Mouse (Mus musculus) hindbrain, embryonic 15.5 days (tissue): ENCODE measurements at regions not wholly inside any gene's neighbourhood (a gene's known extent, or its start where the extent isn't known, plus 50 kb on each side); places are given as distances from the start of the nearest gene placed in this dataset.

Experiments
- ATAC-seq: fragments of 200-750 bp; cut with Nextera tagmentation; 2 replicates; pipeline ENCODE4 v1.8.0; 2017; ENCODE audit warnings: low read depth, moderate number of reproducible peaks, moderate TSS enrichment; ENCODE audit not compliant: low FRiP score
- H3K27ac ChIP-seq: fragments of 300-500 bp; sonication (generic); replicated peaks from 2 replicates; pipeline ENCODE4 v1.5.1; 2015; ENCODE audit warnings: mild to moderate bottlenecking, inconsistent platforms
- H3K27me3 ChIP-seq: fragments of 300-500 bp; sonication (generic); 2 replicates; pipeline ENCODE4 v1.6.1; 2015; ENCODE audit warnings: control low read depth, inconsistent platforms
- H3K36me3 ChIP-seq: fragments of 300-500 bp; sonication (generic); 2 replicates; pipeline ENCODE4 v1.6.1; 2015; ENCODE audit warnings: control low read depth, inconsistent platforms
- H3K4me1 ChIP-seq: fragments of 300-500 bp; sonication (generic); replicated peaks from 2 replicates; pipeline ENCODE4 v1.6.1; 2015; ENCODE audit warnings: control low read depth, inconsistent platforms
- H3K4me2 ChIP-seq: fragments of 300-500 bp; sonication (generic); 2 replicates; pipeline ENCODE4 v1.6.1; 2015; ENCODE audit warnings: moderate library complexity, mild to moderate bottlenecking, inconsistent platforms
- H3K4me3 ChIP-seq: fragments of 300-500 bp; sonication (generic); 2 replicates; pipeline ENCODE4 v1.5.1; 2015; ENCODE audit warnings: mild to moderate bottlenecking, inconsistent platforms
- H3K9ac ChIP-seq: fragments of 300-500 bp; sonication (generic); 2 replicates; pipeline ENCODE4 v1.6.1; 2015; ENCODE audit warnings: inconsistent platforms
- H3K9me3 ChIP-seq: fragments of 300-500 bp; sonication (generic); 2 replicates; pipeline ENCODE4 v1.6.1; 2016; ENCODE audit warnings: control low read depth, inconsistent platforms
- WGBS: fragments of 180-500 bp; shearing (Covaris S2); methylation state at CpG from one replicate; pipeline ENCODE4 v1.1.7; 2015; 5-methylcytosine and 5-hydroxymethylcytosine counted together

DNA sequence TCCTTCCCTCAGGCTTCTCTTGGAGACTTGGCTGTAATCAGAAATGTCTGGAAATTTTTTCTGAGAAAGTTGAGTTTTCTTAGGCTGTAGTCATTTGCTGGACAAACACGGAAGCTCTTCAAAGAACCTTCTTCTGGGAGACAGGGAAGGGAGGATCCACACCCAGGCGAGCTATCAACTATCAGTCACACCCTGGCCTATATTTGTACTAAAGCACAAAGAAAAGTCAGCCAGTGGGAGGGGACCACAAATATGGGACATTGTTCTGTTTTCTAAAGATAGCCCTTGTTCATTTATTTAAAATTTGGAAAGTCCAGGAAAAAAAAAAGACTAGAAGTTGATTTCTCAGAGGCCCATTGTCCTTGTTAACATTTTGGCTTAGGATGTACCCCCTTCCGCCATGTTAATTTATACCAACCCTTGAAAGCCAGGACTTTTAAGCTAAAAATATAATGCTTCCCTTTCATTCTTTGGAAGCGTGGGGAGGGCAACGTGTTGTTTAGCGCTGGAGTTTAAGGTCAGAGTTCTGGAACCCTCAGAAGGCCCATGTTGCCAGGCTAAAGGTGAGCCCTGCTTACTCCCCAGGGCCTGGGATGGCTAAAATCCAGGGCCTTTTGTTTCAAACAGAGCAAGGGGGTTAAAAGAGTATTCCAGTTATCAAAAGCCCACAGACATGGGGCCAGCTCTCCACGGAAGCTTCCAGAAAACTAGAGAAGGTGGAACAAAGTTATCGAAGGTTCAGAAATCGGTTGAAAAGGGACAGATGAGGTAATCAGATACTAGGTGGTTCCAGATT lies 99.0 kb upstream of the Max start:
- WGBS = 72% methylated on average over 9 of the region's 9 CpGs
- ATAC-seq = no peak

DNA sequence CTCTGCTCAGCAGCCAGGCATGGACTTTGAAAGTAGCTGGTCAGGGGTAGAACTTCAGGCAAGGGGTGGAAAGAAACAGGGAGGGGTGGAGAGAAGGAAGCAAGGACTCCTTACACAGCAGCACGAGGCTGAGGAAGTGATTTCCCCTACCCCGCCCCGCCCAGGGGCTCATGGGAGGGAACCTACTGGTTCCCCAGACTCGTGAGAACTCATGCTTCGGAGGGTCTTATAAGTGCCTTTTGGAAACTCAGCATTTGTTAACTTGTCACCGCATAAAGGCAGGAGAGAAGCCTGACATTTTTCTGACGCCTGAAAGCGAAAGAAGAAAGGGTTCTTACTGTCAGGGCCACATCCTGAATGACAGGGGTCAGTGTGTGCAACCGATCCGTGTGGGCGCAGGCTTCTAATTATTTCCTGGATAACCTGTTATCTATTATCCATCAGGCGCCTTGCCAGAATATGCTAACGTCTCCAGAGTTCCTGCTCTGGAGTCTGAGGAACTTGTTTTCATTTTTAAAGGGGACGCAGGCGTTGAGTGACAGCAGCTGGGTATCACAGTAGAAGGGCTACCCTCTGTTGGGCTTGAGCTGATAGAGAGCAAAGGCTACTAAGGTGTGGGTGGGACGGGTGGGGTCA lies 98.2 kb upstream of the Max start:
- Histone ChIP-seq H3K9me3 (no peaks in the 10 kb centered on the region), H3K27ac (no peak overlapping the region), H3K27me3 (no peaks in the 10 kb centered on the region), H3K4me2 (peak overlapping the region; percentile 27), H3K4me1 (no peaks in the 10 kb centered on the region), H3K9ac (no peak overlapping the region), H3K4me3 (no peak overlapping the region), H3K36me3 (no peaks in the 10 kb centered on the region)
- ATAC-seq = no peak
- WGBS = 21% methylated on average over 16 of the region's 16 CpGs

More for the DNA sequence above, 99.0 kb upstream of the Max start:
- H3K9me3 ChIP-seq = no peaks in the 10 kb centered on the region
- H3K9ac ChIP-seq = no peak overlapping the region
- H3K27me3 ChIP-seq = no peaks in the 10 kb centered on the region
- no peaks in the 10 kb centered on the region for H3K36me3 ChIP-seq
- no peak overlapping the region for H3K4me3 ChIP-seq
- no peak overlapping the region for H3K4me2 ChIP-seq
- H3K4me1 ChIP-seq = no peaks in the 10 kb centered on the region
- H3K27ac ChIP-seq = no peak overlapping the region

DNA sequence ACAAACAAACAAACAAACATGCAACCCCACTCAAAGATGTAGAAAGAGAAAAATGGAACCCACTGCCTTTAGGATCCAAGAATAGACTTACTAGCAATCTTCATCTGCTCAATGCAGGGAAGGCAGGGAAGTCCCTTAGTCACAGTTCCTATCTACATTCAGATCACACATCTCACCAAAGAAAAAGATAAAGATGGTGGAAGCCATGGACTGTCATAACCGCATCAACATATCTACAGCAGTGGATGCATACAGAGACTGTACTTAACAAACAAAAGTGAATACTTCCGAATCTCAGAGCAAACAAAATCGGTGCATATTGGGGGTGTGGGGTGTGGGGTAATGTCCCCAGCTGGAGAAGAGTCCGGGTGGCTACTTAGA lies 97.7 kb upstream of the Max start:
- Histone ChIP-seq H3K9ac (no peak overlapping the region), H3K27me3 (no peaks in the 10 kb centered on the region), H3K27ac (no peak overlapping the region), H3K4me3 (no peak overlapping the region), H3K4me1 (no peaks in the 10 kb centered on the region), H3K4me2 (no peak overlapping the region), H3K36me3 (no peaks in the 10 kb centered on the region), H3K9me3 (no peaks in the 10 kb centered on the region)
- WGBS = 86% methylated on average over 4 of the region's 4 CpGs
- ATAC-seq = no peak

DNA sequence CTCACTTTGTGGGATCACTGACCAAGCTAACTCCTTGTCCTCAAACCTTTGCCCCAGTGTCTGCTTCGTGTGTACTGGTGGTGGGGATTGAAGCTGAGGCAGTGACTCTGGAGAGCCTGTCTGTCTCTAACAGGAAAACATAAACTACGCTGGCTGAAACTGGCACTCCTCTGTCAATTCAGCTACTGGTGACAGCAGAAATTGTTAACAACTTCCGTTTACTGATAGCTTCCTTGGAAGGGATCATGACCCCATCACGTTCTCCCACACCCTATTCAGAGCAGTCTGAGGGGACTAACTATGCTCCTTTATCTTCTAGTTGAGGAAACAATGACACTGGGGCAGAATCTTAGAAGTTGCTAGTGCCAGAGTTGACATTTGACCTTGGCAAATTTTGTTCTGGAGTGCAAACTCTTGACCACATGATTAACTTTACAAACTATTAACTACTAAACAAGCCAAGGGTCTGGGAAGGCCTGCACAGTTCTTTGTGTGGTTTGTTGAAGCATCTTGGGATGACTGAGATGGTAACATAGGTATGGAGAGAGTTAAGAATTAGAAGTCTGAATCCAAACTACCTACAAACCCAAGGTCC lies 96.7 kb upstream of the Max start:
- H3K27ac ChIP-seq = no peak overlapping the region
- no peaks in the 10 kb centered on the region for H3K27me3 ChIP-seq
- H3K4me2 ChIP-seq = no peak overlapping the region
- no peaks in the 10 kb centered on the region for H3K9me3 ChIP-seq
- H3K4me3 ChIP-seq = no peak overlapping the region
- no peaks in the 10 kb centered on the region for H3K36me3 ChIP-seq
- H3K4me1 ChIP-seq = no peaks in the 10 kb centered on the region
- no peak for ATAC-seq
- H3K9ac ChIP-seq = no peak overlapping the region
- WGBS = 34% methylated on average over 4 of the region's 4 CpGs

DNA sequence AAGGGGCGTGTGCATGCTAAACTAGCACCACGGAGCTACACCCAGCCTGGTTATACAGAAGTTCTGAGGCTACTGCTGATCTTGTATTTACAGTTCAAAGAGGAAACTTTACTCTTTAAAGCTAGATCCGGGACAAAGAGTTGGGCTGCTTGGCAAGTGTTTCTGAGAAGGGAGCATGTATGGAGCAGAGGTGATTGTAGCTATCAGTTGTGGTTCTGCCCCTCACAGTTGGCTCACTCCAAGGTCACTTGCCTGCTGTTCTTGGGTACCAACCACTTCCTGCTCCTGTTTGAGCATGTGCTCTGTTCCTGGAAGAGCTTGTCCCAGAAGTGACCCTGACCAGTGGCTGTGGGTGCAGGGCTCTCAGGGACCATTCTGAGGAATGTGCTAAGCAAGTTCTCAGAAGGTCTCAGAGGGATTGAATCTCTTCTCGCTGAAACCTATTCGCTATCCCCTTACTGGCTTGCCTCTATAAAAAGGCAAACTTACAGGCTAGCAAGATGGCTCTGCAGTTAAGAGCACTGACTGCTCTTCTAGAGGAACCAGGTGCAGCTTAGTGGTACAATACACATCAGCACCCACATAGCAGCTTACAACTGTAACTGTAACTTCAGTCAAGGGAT lies 94.9 kb upstream of the Max start:
- Histone ChIP-seq H3K27me3 (no peaks in the 10 kb centered on the region), H3K9me3 (no peaks in the 10 kb centered on the region), H3K4me1 (no peaks in the 10 kb centered on the region), H3K4me2 (no peak overlapping the region), H3K4me3 (no peak overlapping the region), H3K9ac (no peak overlapping the region), H3K36me3 (no peaks in the 10 kb centered on the region), H3K27ac (no peak overlapping the region)
- no peak for ATAC-seq
- 80% methylated on average over 5 of the region's 5 CpGs for WGBS

DNA sequence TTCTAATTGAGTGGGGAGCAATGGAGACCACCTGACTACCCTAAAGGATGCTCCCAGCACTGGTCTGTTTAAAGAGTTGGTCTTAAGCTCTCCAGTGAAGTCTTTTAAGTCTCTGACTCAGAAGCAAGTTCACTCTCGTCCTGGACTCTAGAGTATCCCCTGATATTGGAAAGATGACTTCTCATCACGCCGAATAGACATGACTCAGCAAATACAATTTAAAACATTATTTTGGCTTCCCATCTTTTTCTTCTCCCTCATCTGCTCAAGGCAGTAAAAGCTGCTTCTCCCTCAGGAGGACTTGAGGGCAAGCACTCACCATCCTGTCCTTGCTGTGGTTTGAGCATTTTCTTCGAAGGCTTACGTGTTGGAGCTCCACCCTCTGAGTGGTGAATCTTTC lies 92.7 kb upstream of the Max start:
- no peak overlapping the region for H3K27ac ChIP-seq
- no peaks in the 10 kb centered on the region for H3K9me3 ChIP-seq
- no peak overlapping the region for H3K9ac ChIP-seq
- ATAC-seq = no peak
- no peak overlapping the region for H3K4me2 ChIP-seq
- no peaks in the 10 kb centered on the region for H3K4me1 ChIP-seq
- no peaks in the 10 kb centered on the region for H3K36me3 ChIP-seq
- WGBS = 91% methylated on average over 5 of the region's 5 CpGs
- H3K27me3 ChIP-seq = no peaks in the 10 kb centered on the region
- H3K4me3 ChIP-seq = no peak overlapping the region

DNA sequence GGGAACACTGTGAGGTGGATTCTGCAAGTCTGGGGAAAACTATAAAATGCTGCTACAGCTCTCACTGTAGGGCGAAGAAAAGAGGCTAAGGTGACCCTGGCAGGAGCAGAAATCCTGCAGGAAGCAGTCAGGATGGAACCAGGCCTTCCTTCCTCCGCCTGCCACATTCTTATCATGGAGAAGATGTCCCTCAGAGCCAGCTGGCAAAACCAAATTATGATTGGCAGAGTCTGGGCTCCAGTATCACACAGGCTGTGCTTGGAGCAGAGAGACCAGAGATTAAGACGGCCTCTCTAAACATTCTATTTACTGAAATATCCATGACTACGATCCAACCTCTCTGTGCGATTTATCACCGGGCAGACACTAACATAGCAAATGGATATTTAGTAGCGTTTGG lies 92.2 kb upstream of the Max start:
- Histone ChIP-seq H3K4me3 (no peak overlapping the region), H3K4me2 (no peak overlapping the region), H3K27ac (no peak overlapping the region), H3K9me3 (no peaks in the 10 kb centered on the region), H3K27me3 (no peaks in the 10 kb centered on the region), H3K4me1 (no peaks in the 10 kb centered on the region), H3K36me3 (no peaks in the 10 kb centered on the region), H3K9ac (no peak overlapping the region)
- ATAC-seq = no peak
- WGBS = 86% methylated on average over 7 of the region's 7 CpGs

DNA sequence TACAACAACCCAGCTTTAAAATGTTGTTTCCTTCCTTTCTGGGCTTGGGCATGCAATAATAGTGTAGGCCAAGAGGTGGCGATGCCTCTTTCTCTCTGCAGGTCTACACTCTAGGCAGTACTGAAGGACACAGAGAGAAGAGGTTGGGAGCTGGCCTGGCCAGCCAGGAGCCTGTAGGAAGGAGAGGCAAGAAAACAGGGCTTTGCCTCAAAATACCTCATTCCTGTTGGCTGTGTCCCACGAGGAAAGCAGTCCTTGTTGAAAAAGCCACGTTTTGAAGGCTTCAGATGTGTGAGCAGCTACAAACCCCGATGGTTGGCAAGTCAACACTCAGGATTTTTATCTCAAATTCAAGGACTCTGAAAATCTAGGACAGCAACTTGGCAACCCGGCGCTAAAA lies 90.9 kb upstream of the Max start:
- H3K27me3 ChIP-seq = no peaks in the 10 kb centered on the region
- H3K9ac ChIP-seq = no peak overlapping the region
- 76% methylated on average over 6 of the region's 6 CpGs for WGBS
- no peaks in the 10 kb centered on the region for H3K36me3 ChIP-seq
- H3K4me1 ChIP-seq = no peaks in the 10 kb centered on the region
- no peak overlapping the region for H3K4me2 ChIP-seq
- H3K27ac ChIP-seq = no peak overlapping the region
- no peak for ATAC-seq
- no peaks in the 10 kb centered on the region for H3K9me3 ChIP-seq
- H3K4me3 ChIP-seq = no peak overlapping the region

DNA sequence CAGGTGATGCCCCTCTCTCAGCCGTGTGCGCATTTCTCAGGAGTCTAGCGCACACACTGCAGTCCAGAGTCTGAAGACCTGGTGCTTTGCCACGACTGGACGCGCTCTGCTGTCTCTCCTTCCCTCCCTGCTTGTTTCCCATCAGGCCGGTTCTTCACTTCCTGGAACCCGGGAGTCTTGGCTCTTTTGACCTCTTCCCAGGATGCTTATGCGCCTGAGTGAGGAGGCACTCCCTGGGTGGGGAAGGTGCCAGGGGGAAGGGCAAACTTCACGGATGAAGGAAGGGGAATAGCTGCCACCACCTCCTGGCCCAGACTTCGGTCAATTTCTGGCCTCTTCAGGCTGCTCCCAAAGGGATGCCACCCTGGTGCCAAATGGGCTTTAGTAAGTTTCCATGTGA lies 86.4 kb upstream of the Max start:
- Histone ChIP-seq H3K4me2 (no peak overlapping the region), H3K27ac (no peak overlapping the region), H3K36me3 (no peaks in the 10 kb centered on the region), H3K9me3 (no peaks in the 10 kb centered on the region), H3K4me3 (no peak overlapping the region), H3K9ac (no peak overlapping the region), H3K4me1 (no peaks in the 10 kb centered on the region), H3K27me3 (no peaks in the 10 kb centered on the region)
- no peak for ATAC-seq
- WGBS = 51% methylated on average over 11 of the region's 11 CpGs

DNA sequence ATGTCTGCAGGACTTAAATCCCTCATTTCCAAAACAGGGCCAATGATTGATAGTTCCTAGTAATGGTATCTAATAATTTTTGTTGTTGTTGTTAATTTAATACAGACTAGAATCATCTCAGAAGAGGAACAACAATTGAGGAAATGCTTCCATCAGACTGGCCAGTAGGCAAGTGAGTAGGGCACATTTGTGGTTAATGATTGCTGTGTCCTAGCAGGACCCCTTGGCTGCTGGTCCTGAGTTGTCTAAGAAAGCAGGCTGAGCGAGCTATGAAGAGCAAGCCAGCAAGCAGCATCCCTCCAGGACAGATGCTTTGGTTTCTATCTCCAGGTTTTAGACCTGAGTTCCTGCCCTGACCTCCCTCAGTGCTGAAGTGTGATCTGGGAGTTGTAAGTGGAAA lies 85.3 kb upstream of the Max start:
- Histone ChIP-seq H3K36me3 (no peaks in the 10 kb centered on the region), H3K4me1 (no peaks in the 10 kb centered on the region), H3K4me2 (no peak overlapping the region), H3K4me3 (no peak overlapping the region), H3K9ac (no peak overlapping the region), H3K9me3 (no peaks in the 10 kb centered on the region), H3K27ac (no peak overlapping the region), H3K27me3 (no peaks in the 10 kb centered on the region)
- 85% methylated on average over 1 of the region's 1 CpGs for WGBS
- no peak for ATAC-seq

DNA sequence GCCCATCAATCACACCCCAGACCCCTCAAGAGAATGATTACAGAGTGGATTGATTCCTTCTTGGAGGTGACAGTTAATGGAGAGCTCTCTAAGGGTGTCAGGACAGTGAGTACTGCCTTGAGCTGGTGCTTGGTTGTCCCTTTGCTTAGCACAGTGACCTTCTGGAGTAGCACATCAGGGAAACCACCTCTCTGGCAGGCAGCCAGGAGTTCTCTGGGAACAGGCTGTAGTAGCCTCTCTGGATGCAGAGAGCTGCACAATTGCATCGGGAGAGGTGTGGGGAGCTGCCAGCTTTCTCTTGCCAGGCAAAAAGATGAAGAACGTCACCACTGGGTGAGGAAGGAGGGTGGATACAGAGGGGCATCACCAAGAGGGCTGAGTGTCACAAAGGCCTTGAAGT lies 84.0 kb upstream of the Max start:
- H3K36me3 ChIP-seq = no peaks in the 10 kb centered on the region
- 58% methylated on average over 2 of the region's 2 CpGs for WGBS
- no peaks in the 10 kb centered on the region for H3K27me3 ChIP-seq
- no peak overlapping the region for H3K4me3 ChIP-seq
- no peak overlapping the region for H3K4me2 ChIP-seq
- H3K9me3 ChIP-seq = no peaks in the 10 kb centered on the region
- H3K9ac ChIP-seq = no peak overlapping the region
- H3K4me1 ChIP-seq = no peaks in the 10 kb centered on the region
- H3K27ac ChIP-seq = no peak overlapping the region
- ATAC-seq = peak; percentile 48; the same call in 1 of the 2 replicates

DNA sequence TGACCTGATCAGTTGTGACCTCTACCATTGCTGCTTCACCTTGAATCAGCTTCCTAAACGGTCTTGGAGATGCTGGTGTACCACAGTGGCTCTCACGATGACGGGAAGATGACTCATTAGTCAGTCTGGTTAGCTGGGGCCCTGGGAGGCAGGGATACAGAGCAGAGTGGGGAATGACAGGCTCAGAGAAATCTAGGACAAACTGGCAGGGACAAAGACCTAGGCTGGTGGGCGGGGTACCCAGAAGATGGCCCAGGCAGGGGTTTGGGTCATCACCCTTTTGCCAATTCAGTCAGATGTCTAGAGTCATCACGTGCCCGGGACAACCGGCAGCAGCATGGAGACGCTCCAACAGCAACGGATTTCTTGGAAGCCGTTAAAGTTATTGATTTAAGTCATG lies 83.4 kb upstream of the Max start:
- Histone ChIP-seq H3K36me3 (no peaks in the 10 kb centered on the region), H3K4me3 (no peak overlapping the region), H3K27ac (no peak overlapping the region), H3K9me3 (no peaks in the 10 kb centered on the region), H3K4me1 (no peaks in the 10 kb centered on the region), H3K4me2 (no peak overlapping the region), H3K27me3 (no peaks in the 10 kb centered on the region), H3K9ac (no peak overlapping the region)
- no peak for ATAC-seq
- 80% methylated on average over 10 of the region's 10 CpGs for WGBS
